Mouse (Mus musculus) liver (tissue): ENCODE measurements around the gene Tfeb.

Source experiments
- DNase-seq: peaks from one replicate; pipeline ENCODE4 v3.0.0-alpha.2; 2020; ENCODE audit warnings: mixed read lengths

Tfeb gene

DNA sequence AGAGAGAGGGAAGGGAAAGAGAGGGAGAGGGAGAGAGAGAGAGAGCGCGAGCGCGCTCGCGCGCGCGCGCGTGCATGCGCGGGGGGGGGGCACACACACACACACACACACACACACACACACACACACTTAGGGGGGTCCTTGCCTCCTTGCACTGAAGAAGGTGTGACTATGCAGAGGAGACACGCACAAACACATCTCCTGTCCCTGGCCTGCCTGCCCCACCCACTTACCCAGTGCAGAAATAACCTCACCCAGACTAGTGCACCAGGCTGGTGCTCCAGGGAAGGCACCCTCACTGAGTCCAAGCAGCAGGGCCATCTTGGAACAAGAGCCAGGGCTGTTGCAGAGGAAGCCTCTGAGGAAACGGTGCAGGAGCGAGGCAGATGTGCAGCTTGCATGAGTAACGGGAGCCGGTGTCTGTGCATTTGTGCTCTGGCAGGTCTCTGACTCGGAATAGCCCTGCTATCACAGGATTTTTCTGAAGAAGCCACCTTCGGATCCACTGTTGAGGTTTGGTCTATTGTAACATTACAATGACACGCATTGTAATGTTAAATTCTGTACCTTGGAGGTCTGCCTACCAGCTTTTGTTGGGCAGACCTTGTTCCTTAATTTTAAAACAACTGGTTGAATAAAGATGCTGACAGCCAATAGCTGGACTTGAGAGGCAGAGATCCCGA is 23.8 kb upstream of the Tfeb start:
- DNase-seq, result no peak

DNA sequence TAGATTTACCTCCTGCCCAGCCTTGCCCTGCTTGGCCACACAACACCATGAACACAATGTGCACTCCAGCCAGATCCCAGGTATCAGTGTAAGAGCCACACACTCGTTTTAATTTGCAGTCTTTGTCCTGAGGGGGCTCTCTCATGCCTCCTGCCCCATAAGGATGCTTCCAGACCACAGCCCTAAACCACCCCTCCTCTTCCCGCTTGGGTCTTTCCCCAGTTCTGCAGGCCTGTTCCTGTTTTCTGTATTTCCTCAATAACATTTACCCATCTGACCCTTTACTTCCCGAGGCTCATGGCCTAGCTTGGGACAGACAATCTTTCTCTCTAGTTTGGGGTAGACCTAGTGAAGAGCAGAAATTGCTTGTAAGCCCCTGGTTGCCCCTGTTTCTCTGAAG is 21.8 kb upstream of the Tfeb start:
- DNase-seq, result no peak

- DNase-seq, result no peak
Measured at GRCm38 (mm10) chr17:47721183-47721582, 15.6 kb upstream of the Tfeb start.

DNA sequence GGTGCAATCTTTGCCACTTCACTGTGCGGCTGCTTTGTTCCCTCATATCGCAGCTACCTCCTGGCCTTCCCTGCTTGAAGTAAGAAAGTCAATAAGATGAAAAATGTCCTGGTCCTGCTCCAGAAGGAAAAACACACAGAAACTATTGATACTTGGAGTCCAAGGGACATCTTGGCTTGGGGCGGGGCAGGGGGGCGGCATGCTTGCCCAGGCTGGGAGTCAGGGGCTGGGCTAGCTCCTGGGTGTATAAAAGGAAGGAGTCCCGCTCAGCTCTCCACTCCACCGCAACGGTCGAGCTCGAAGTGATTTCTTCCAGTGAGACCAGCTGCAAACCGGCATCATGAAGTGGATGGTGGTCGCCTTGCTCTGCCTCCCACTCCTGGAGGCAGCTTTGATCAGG is 10.3 kb upstream of the Tfeb start, which contains the start of gene Pgc:
Gene Pgc (plus strand): TSS at position 277 of the 400 bp plus-strand sequence.
- DNase-seq, result no peak

DNA sequence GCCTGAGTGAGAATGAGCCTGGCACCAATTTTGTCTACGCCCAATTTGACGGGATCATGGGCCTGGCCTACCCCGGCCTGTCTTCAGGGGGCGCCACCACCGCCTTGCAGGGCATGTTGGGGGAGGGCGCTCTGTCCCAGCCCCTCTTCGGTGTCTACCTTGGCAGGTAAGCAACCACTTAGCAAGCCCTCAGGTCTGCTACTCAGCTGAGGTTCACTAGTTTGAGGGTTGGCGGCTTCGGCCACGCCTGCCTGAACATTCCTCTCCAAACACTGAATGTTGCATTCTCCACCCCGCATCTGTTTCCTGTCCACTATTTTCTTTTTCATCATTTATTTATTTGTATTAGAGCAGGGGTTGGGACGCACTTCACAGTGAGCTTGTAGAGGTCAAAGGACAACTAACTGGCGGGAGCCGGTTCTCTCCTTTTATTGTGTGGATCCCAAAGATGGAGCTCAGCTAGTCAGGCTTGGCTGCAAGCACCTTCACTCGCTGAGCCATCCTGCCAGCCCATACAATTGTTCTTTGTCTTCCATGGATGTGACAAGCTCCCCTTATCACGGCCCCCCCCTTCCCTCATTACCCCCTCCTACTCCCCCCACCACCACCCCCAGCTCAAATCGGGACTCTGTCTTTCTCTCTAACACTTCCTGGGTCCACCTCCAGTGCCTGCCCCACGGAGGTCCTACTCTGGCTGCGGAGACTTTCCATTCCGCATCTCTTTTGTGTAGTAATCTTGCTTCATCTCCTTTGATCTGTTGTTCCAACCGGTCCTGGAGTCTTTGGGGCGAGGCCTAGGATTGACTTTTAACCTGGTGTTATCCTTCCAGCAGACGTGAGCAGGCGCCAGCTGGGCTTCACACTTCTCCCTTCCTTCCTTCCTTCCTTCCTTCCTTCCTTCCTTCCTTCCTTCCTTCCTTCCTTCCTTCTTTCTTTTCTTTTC is 5.9 kb upstream of the Tfeb start:
- no peak for DNase-seq

DNA sequence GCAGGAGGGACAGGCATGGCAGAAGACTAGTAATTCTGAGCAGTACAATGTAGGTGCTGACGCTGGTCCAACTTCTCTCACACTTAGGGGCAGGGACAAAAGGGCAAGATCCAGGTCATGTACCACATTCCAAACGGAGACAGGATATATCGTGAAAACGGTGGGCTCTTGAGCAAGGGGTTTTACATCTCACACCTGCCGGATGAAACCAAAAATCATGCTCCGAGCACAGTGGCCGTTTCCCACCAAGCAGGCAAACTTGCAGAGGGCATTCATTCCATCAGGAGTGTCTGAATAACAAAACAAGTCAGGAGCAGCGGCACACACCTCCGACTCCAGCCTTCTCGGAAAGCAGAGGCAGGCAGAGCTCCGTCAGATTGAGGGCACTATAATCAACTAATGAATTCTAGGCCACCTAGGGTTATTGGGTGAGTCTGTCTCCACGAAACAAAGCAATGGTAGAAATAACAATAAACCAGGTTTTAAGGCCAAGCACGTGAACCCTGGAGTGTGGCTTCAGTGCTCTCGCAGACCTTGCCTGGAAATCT is 1.2 kb upstream of the Tfeb start:
- no peak for DNase-seq

DNA sequence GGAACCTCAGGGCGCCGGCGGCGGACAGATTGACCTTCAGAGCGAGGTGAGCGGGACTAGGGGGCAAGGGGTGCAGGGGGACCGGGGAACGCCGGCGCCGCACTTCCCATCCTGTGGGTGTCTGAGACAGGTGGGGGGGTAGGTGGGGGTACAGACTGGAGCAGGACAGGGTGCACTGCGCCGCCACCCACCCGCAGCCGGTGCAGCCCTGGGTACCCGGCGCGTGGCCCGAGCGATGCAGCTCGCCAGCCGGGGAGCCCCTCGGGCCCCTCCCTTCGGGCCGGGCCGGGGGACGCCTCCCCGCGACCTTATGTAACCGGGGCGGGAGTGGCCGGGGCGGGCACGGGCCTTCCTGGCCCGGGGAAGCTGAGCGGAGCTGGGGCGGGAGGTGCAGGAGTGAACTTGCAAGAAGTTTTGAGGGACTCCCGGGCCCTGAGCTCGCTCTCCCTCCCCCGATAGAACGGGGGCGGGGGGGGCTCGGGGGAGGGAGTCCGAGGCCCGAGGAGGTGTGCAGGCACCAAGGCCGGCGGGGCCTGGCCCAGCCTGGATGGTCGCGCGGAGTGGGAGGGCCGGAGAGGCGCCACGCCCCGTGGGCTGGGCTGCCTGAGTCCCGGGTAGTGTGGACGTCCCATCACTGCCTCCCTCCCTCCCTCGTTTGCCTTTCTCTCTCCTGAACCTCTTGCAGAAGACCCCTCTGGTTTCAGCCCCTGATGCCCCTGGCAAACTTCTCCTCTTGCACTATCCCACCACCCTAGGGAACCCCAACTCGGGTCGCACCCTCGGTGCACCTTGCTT is 638 bp downstream of the Tfeb start:
- DNase-seq, result peak; percentile 82

GRCm38 (mm10) chr17:47738066-47738878 is 1.4 kb downstream of the Tfeb start:
- DNase-seq, result peak; percentile 56

- DNase-seq, result no peak
Measured at GRCm38 (mm10) chr17:47738879-47739798, 2.3 kb downstream of the Tfeb start.

- no peak for DNase-seq
Measured at GRCm38 (mm10) chr17:47740186-47740585, 3.4 kb downstream of the Tfeb start.

GRCm38 (mm10) chr17:47742991-47743734 is 6.3 kb downstream of the Tfeb start:
- peak; percentile 74 for DNase-seq

GRCm38 (mm10) chr17:47744086-47744485 is 7.3 kb downstream of the Tfeb start:
- DNase-seq, result no peak

- DNase-seq, result peak; percentile 55
Measured at GRCm38 (mm10) chr17:47744746-47745368, 8.0 kb downstream of the Tfeb start.

- DNase-seq, result no peak
Measured at GRCm38 (mm10) chr17:47748791-47749553, 12.1 kb downstream of the Tfeb start.

- peak; percentile 56 for DNase-seq
Measured at GRCm38 (mm10) chr17:47749626-47750025, 12.8 kb downstream of the Tfeb start.

GRCm38 (mm10) chr17:47750101-47750500 is 13.3 kb downstream of the Tfeb start:
- DNase-seq, result no peak

DNA sequence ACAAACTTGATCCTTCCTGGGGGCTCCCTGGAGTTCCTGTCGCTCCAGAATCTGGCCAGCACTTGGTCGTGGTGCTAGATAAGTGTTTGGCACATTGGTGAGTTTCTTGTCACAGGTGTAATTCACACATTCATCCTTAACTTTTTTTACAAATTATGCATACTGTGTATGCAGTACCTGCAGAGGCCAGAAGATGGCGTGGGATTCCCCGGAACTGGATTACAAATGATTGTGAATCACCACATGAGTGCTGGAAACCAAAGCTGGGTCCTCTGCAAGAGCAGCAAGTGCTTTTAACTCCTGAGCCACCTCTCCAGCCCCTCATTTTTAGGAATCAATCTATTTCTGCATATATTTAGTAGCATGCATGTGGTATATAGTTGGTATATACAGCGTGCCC is 15.0 kb downstream of the Tfeb start:
- no peak for DNase-seq

- DNase-seq, result peak; percentile 48
Measured at GRCm38 (mm10) chr17:47753130-47753775, 16.4 kb downstream of the Tfeb start.
